Mouse (Mus musculus): ENCODE data around the gene Fbf1.
A peak's percentile ranks its signal among the peaks of the same experiment; 100 is the strongest.
"Not testable (repeated sequence)": the region's sequence is repeated elsewhere in the genome, so short reads cannot be mapped to it uniquely, and the experiment has no call there.

Gene Fbf1

DNA sequence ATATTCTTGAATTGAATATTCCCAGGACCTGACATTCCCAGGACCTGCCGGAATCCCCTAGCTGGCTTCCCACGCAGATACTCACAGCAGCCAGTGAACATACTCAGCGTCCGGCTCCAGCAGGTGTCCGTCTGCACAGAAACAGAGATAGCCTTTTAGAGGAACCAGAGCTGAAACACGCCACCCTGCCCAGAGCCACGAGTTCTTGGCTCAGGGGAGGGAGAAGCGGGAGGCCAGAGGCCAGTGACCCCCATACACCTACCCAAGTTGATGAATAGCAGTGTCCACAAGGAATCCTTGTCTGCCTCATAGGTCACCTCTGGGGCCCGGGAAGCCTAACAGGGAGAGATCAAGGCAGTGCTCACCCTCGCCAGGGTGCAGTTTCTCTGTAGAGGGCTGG is 33.8 kb downstream of the Fbf1 start:
- no peak for DNase-seq (ENCODE audit: low spot score in 2 of 2)

DNA sequence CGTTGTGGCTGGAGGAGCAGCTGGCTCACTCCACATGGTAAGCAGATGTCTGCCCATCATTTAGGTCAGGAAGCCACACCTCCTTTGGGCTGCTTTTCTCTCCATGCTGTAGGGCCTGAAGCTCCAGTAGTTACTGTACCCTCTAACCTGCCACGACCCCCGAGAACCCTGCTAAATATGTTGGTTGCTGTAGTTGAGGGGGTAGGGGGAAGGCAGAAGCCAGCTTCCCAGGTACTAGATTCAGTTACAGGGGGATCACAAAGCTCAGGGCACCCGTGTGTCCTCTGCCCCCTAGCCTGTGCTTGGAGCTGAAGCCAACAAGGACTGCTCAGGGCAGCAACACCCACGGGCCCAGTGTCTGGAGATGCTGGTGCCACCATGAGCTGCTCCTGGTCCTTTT is 34.5 kb downstream of the Fbf1 start:
- DNase-seq (ENCODE audit: low spot score in 2 of 2): no peak

DNA sequence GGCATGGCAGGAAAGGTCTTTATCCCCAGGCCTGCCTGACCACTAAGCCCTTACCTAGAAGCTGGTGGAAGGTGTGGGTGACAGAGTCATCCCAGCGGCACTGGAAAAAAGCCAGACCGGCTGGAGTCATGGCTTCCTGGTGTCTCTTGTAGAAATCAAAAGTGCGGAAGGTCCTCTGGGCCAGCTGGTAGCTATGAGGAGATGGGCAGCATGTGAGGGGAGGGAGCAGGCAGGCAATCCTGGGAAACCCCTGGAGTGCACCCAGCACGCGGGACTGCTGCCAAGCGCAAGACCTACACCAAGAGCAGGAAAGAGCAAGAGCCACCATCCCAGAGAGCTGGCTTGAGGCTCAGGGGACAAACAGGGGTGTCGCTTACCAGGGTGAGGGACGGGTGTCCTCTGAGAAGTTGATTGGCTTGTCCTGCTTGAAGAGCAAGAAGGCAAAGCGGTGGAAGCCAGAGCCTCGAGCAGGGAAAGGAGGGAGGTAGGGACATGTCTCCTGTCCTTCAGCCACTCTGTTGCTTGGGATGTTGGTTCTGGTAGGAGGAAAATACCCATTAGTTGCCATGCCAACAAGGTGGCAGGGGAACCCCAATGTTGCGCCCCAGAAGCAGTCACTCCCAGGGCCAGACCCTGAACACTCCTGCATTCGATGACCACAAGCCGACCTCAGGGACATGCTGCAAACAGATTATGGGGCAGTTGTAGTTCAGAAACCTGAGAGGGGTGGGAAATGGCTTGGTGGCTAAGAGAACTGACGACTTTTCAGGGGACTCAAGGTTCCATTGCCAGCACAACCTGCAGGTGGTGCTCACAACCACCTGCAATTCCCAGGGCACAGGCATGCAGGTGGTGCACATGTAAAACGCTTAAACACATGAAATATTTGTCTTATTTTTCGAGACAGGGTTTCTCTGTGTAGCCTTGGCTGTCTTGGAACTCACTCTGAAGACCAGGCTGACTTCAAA is 35.3 kb downstream of the Fbf1 start:
- no peak for DNase-seq (ENCODE audit: low spot score in 2 of 2)

DNA sequence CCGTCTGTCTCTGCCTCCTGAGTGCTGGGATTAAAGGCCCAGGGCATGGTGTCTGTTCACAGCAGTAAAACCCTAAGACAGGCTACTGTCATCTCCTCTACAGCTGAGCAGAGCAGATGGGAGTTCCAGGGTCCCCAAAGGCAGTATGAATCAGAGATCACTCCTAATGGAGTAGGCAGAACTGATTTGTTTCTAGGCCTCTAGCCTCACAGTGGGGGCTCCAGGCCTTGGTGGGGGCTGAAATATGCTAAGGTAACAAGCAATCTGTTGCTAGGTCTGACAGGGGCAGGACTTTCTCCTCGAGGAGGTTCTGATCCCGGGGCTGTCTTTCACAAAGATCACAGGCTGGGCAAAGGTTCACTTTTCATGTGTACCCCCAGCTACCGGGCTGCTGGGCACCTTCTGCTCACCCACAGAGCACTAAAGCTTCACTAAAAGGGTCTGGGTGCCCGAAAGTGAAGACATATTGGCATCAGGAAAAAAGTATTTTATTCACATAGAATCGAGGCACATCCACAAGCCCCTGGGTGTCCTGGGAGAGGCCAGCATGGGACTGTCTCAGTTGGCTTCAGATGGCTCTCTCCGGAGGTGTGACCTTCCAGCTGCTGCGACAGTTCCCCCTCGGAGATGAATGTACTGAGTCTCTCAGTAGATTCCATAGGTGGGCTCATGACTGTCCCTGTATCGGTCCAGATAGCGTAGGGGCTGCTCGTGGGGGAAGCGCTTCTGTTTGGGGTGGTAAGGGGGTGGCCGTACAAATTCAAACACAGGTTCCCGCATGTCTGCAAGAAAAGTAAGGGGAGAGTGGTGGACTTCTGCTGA is 36.4 kb downstream of the Fbf1 start:
- no peak for DNase-seq (ENCODE audit: low spot score in 2 of 2)

DNA sequence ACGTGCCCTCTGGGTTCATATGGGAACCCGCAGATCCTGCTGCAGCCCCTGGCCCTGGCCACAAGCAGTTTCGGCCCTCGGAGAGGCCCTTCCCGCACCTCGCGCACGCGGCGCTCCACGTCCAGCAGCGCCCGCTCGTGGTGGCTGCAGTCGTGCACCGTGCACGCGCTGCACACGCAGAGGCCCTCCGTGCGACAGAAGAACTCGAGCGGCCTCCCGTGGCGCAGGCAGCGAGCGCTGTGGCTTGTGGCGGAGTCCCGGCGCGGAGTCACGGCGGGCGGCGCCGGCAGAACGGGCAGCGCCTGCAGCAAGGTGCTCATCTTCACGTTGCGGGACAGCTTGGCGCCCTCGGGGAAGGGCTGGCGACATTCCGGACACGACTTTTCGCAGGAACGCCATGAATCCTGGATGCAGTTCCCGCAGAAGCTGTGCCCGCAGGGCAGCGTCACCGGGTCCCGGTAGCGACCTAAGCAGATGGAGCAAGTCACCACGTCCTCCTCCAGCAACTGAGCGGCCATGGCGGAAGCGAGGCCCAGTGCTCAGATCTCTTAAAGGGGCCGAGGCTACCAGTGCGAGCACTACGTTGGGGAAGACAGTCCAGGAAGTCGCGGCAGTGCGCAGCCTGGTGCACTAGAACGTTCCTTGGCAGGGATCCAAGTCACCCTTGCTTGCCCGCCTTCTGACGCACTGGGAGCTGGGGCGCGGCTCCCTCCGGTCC is 37.3 kb downstream of the Fbf1 start, which contains the start of gene Trim65:
Trim65 (minus strand) TSS at position 641 of the 718 bp plus-strand sequence.
- DNase-seq (ENCODE audit: low spot score in 2 of 2): peak; percentile 85 to 88

DNA sequence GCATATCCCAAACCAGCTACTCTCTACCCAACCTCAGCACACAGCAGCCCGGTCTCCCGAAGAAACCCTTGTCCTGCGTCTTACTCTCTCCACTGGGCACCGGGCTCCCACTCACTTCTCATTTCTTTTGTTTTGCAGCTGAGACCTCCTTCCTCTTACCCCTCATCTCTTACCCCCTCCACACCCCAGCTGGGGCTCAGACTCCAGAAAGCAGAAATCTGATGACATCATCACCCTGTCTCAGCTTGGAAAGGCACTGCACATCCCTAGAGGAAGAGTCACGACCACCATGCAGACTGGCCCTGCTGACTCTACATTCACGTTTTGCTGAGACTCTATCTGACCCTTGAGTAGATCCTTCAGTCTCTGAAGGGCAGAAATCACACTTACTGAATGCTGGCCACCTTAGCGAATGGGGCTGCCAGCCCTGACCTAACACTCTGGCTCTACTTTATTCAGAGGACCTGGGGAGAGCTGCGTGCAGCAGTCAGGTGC is 37.9 kb downstream of the Fbf1 start:
- no peak for DNase-seq (ENCODE audit: low spot score in 2 of 2)

DNA sequence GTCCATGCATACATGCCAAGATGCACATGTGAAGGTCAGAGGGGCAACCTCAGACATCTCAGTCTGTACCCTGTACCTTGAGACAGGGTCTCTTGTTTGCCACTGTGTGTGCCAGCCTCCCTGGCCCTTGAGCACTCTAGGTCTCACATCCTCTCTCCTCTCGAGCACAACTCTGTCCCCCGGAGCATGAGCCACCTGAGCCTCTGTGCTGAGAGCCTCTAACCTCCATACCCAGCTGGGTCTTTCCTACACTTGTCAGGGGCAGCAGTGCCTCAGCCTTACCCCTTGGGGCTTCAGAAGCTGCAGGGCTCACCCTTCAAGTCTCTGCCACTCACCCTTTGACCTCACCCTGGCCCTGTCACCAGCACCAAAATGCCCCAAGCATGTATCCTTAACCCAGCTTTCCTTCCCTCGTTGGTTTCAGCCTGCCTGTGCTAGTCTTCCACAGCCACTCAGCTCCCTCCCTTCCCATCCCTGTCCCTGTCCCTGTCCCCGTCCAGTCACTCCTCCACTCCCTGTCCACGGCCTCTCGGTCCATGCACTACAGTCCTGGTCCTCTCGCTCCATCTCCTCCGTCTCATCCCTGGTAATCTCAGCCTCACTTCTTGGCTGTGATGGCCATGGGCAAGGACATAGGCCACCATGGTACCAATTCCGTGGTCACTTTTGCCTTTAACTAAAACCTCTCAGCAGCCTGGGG is 38.7 kb downstream of the Fbf1 start:
- DNase-seq (ENCODE audit: low spot score in 2 of 2): no peak

DNA sequence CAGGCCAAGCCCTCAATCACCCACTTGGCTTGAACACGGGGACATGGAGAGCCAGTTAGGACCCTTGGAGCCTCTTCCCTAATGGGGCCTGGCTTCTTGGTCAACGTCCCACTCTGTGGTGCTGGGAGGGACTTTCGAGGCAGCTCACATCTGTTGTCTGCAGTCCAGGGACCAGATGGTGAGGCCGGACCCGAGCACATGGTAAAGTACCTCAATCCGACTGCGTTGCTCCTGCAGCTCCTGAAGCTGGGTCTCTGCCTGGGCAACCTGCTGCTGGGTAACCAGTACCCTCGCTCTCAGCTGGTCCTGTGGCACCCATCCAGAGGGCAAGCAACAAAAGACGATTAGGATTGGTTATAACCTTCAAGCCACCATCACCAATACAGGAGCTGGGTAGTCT is 40.0 kb downstream of the Fbf1 start:
- no peak for DNase-seq (ENCODE audit: low spot score in 2 of 2)

DNA sequence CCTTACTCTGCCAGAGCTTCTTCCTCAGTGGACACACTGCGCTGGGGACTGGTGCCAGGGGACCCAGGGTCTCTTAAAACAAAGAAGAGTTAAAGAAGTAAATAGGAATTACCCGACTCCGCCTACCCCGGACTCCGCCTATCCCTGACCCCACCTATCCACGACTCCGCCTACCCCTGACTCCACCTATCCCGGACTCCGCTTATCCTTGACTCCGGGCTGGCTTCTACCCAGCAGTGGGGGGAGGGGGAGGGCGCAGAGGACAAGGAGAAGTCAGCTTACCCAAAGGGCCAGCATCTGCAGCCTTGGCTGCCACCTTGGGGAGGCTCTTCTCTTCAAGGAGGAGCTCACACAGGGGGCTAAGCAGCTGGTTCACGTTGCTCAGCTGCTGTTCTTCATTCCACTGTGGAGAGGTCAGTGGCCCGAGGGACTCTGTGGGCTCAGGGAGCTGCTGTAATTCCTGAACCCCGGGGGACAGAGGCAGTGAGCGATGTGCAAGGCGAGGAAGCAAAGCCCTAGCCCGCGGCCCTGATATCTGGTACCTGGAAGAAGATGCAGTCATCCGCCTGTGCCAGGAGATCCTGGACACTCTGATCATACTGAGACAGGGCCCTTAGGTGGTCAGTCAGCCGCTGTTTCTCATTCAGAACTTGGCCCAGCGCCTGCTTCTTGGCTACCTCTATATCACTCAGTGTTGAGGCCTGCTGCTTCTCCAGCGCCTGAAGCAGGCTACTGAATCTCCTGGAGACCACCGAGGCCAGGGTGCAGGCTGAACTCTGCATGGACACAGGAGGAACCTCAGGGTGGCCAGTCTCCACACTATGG is 40.6 kb downstream of the Fbf1 start, which contains the start of gene Trim47:
Trim47 (minus strand) TSS at position 55 of the 825 bp plus-strand sequence.
- DNase-seq (ENCODE audit: low spot score in 2 of 2): no peak

DNA sequence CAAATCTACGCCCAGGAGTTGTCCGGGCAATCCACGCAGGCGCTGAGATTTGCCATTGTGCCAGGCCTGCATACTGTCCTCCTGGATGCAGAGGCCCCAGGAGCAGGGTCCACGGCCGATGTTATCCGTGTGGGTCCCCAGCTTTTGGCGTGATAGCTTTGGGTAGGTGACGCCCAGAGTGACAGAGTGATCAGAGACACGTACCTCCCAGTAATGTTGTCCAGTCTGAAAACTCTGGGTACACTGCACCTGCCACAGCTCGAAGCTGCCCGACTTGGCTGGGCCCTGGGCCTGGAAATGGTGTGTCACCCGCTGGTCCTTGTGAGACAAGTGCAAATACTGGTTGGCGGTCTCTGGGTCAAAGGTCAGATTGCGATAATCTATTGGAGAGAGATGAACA is 41.7 kb downstream of the Fbf1 start:
- no peak for DNase-seq (ENCODE audit: low spot score in 2 of 2)

DNA sequence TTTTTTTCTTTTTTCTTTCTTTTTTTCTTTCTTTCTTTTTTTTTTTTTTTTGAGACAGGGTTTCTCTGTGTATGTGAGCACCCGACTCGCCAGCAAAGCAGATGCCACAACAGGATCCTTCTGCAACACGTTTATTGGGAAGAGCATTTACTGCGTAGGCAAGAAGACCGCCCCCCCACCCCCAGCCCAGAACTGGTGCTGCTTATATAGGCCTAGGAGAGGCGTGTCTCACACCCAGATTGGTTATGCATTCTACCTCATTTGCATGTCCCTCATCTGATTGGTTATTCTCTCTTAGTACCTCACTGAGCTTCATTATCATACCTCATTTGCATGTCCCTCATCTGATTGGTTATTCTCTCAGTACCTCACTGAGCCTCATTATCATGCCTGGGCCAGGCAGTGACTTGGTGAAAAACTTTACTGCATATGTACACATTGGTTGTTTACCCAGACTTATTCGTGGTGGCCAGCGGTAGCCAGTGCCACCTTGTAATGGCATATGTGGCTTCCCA is 46.2 kb downstream of the Fbf1 start:
- not testable (repeated sequence) for DNase-seq (ENCODE audit: low spot score in 2 of 2)

DNA sequence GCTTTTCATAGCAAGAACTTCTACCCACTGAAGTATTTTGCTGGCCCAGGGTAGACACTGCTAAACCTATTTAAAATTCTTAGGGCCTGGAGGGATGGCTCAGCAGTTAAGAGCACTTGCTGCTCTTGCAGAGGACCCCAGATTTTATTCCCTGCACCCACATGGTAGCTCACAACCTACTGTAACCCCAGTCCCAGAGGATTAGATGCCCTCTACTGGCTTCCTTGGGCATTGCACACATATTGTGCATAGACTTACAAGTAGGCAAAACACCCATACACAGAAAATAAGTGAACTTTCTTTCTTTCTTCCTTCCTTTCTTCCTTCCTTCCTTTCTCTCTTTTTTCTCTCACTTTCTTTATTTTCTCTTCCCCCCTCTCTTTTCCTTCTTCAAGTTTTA is 50.1 kb downstream of the Fbf1 start:
- DNase-seq (ENCODE audit: low spot score in 2 of 2): no peak

DNA sequence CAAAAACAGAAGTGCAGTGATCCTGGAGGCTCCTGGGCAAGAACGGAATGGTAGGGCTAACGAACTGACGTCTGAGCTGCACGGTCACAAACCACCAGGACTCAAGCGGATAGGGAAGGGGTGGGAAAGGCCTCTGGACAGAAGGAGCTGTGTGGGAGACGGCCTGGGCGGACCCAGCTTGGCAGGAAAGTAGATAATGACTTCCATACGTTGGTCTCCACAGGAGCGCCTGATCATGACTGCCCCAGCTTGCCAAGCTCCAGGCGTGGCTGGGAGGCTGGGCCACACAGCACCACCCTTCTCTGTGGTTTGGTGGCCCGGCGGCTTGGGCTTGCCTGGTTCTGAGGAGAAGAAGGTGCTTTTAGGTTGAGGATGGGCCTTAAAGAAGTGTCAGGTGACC is 50.7 kb downstream of the Fbf1 start:
- no peak for DNase-seq (ENCODE audit: low spot score in 2 of 2)

DNA sequence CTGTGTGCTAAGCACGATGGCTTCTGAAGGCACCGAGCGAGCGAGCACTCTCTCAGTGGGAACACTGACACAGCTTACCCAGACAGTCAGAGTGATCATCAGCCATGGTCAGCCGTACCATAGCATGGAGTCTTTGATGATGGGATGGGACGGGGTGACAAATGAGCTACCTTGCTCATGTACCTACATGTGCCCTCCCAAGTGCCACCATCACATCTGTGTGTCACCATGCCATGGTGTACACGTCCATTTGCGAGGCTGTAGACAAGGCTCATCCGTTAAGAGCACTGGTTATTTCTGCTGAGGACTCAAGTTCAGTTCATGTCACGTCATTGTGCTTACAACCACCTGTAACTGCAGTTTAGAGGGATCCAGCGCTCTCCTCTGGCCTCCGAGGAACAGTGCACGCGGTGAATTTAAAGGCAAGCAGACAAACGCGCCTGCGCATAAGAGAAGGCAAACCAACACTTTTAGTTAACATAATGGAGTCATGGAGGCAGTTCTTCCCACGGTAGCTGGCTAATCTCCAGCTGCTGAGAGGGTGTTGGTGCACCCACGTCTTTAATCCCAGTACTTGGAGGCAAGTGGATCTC is 56.3 kb downstream of the Fbf1 start:
- no peak for DNase-seq (ENCODE audit: low spot score in 2 of 2)

DNA sequence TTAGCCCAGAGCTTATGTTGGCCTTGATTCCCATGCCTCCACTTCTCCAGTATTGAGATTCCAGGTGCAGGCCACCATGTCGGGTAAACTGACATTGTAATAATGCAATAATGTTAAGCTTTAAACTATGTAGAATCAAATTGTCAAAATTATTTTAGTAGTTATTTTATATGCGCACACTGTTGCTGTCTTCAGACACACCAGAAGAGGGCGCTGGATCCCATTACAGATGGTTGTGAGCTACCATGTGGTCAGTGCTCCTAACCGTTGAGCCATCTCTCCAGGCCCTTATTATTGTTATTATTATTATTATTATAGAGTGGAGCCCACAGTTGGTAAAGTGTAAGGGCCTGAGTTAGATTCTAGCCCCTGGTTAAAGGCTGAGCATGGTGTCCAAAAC is 56.9 kb downstream of the Fbf1 start:
- DNase-seq (ENCODE audit: low spot score in 2 of 2): no peak

DNA sequence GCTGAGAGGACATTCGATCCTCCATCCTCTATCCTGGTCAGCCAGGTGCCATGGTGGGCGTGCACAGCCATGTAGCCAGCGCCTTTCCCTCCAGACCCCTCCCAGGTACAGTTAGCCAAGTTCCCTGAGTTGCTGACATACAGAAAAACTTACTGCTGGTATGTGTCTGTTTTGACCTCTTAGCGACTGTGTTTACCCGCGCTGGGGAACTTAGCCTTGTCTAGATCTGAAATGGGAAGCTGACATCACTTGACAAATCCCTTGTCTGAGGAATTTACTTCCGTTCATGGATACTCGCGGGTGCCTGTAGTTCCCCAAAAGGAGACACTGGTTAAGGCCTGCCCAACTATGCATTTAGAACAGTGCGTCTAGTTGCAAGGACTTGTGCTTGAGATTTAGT is 57.4 kb downstream of the Fbf1 start:
- no peak for DNase-seq (ENCODE audit: low spot score in 2 of 2)

DNA sequence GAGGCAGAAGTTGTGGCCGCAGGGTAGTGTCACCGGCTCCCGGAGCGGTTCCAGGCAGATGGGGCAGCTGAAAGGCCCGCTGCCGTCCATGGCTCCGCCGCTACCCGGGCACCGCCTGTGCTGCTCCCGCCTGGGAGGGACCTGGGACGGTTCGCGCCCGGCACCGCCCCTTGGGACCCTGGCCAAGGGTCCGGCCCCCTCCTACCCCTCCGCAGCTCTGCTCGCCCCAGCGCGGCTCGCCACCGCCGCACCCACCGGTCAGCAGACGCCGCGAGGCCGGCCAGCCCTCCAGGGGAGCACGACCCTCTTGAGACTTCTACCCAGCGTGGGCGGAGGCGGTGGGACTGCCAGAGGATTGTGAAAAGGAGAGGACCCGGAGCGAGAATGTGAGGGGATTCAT is 57.8 kb downstream of the Fbf1 start:
- DNase-seq (ENCODE audit: low spot score in 2 of 2): no peak

DNA sequence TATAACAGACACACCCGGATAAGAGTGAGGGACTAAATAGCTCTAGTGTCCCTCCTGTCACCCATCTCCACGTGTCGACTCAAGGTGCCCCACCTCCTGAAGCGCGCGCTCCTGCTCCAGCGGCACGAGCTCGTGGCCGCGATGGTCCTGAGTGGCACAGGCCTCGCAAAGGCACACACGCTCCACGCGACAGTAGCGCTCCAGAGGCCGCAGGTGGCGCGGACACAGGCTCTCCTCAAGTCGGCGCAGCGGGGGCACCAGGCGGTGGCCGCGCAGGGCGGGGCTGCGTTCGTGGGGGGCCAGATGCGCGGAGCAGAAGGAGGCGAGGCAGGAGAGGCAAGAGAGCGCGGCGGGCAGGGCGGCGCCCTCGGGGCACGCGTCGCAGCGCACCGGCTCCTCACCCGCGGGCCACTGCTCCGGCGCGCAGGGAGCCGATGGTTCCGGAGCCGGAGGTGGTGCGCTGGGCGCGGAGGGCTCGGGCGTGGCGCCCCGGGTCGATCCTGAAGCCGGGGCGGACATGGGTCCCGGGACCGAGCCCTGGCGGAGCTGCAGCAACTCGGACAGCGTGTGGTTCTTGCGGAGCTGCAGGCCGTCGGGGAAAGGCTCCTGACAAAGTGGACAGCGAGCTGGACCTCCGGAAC is 58.4 kb downstream of the Fbf1 start:
- DNase-seq (ENCODE audit: low spot score in 2 of 2): no peak

DNA sequence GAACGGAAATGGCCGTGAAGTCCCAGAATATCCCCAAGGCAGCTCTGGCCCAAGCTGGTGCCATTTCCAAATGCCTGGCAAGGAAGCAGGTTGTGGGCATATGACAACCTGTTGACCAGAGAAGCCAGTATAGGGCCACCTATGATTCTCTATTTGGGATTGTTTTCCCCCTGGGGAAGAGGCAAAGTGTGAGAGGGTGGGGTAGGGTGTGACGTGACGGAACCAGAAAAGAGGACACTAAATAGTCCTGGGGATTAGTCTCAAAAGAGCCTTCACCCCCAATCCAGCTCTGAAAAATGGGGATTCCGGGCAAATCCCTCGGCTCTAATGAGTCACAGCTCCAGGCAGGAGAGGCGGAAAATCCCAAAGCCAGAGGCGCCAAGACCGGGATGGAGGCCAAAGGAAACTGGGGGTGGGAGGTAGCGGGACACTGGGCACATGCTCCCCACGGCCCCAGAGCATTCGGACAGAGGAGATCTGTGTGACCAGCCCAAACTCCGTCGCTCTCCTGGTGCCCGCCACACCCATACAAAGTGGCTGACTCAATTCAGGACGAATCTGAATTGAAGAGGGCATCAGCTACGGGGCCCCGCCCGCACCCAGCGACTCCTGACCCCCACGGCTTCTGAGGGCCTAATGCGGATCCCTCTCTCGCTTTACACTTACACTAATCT is 59.4 kb downstream of the Fbf1 start:
- no peak for DNase-seq (ENCODE audit: low spot score in 2 of 2)
